Mouse (Mus musculus) liver, embryonic 14.5 days (tissue): Measurements from ENCODE around the gene Farp1. TPM values are rescaled to one million over a fixed set of nuclear protein-coding genes. Genes with fewer than 3 reads are reported as not detected.

Source experiments
- ATAC-seq: fragments of 200-750 bp; cut with Nextera tagmentation; 2 replicates; pipeline ENCODE4 v1.8.0; 2017; ENCODE audit warnings: moderate number of reproducible peaks, mild to moderate bottlenecking, moderate library complexity; ENCODE audit not compliant: insufficient read depth
- DNase-seq, 3 experiments: peaks; one replicate each; pipeline ENCODE4 v3.0.0-alpha.2; 2012 to 2013; ENCODE audit warnings: low read depth in 3 of 3, low spot score in 3 of 3
- H3K27ac ChIP-seq: fragments of 300-500 bp; sonication (generic); 2 replicates; pipeline ENCODE4 v1.5.1; 2014; ENCODE audit warnings: moderate library complexity, mild to moderate bottlenecking, control low read depth, inconsistent platforms
- H3K27me3 ChIP-seq: fragments of 300-500 bp; sonication (generic); 2 replicates; pipeline ENCODE4 v1.6.1; 2014; ENCODE audit warnings: mild to moderate bottlenecking, low read length, moderate library complexity; ENCODE audit not compliant: control insufficient read depth, insufficient read depth
- H3K36me3 ChIP-seq: fragments of 300-500 bp; sonication (generic); replicated peaks from 2 replicates; pipeline ENCODE4 v1.6.1; 2014; ENCODE audit warnings: low read depth; ENCODE audit not compliant: control insufficient read depth, insufficient read depth
- H3K4me1 ChIP-seq, 2 experiments: fragments of 200-500 bp in 1 of 2; fragments of 300-500 bp in 1 of 2; sonication (generic) in 1 of 2; replicated peaks; 2 replicates each; pipeline ENCODE4 v1.6.1; 2012 to 2014; ENCODE audit warnings: antibody characterized with exemption in 1 of 2, inconsistent platforms in 1 of 2, low read length in 1 of 2; ENCODE audit not compliant: control insufficient read depth in 2 of 2, insufficient read depth in 2 of 2
- H3K4me2 ChIP-seq: fragments of 300-500 bp; sonication (generic); 2 replicates; pipeline ENCODE4 v1.6.1; 2014; ENCODE audit warnings: low read depth, mild to moderate bottlenecking, control low read depth, moderate library complexity
- H3K4me3 ChIP-seq, 2 experiments: fragments of 200-500 bp in 1 of 2; fragments of 300-500 bp in 1 of 2; sonication (generic) in 1 of 2; 2 replicates each; pipeline ENCODE4 v1.5.1; 2012 to 2014; ENCODE audit warnings: low read depth in 2 of 2, low read length in 2 of 2, mild to moderate bottlenecking in 2 of 2, control low read depth in 1 of 2, inconsistent platforms in 1 of 2, moderate library complexity in 1 of 2; ENCODE audit not compliant: insufficient read depth in 1 of 2
- H3K9ac ChIP-seq: fragments of 300-500 bp; sonication (generic); replicated peaks from 2 replicates; pipeline ENCODE4 v1.6.1; 2014; ENCODE audit warnings: mild to moderate bottlenecking, control low read depth, moderate library complexity
- H3K9me3 ChIP-seq: fragments of 300-500 bp; sonication (generic); 2 replicates; pipeline ENCODE4 v1.6.1; 2016; ENCODE audit warnings: low read length, mixed read lengths; ENCODE audit not compliant: control insufficient read depth
- CTCF ChIP-seq: IDR thresholded peaks from 2 replicates; pipeline ENCODE4 v1.5.1; 2016; ENCODE audit warnings: antibody characterized with exemption, low read depth, control low read depth
- EP300 ChIP-seq: IDR thresholded peaks from 2 replicates; pipeline ENCODE4 v1.6.1; 2016; ENCODE audit warnings: antibody characterized with exemption, low read depth
- WGBS: fragments of 180-500 bp; shearing (Covaris S2); extraction: QIAGEN DNeasy Blood & Tissue Kit; methylation state at CpG from one replicate; pipeline ENCODE4 v1.1.7; 2014; ENCODE audit not compliant: insufficient replicate concordance; 5-methylcytosine and 5-hydroxymethylcytosine counted together
- polyA plus RNA-seq, 2 experiments: library from polyadenylated mRNA; depleted of rRNA in 1 of 2; stranded (reverse) in 1 of 2; unstranded in 1 of 2; fragments of >200 nt; fragmentation: Nextera tagmentation in 1 of 2; extraction: Ambion mirVana in 1 of 2; gene quantifications; 2 replicates each; pipeline versions ENCODE4 v1.2.1 to v1.2.3; 2012 to 2014

The Farp1 gene
- polyA plus RNA-seq, 2 experiments: 3.0 to 4.3 TPM

DNA sequence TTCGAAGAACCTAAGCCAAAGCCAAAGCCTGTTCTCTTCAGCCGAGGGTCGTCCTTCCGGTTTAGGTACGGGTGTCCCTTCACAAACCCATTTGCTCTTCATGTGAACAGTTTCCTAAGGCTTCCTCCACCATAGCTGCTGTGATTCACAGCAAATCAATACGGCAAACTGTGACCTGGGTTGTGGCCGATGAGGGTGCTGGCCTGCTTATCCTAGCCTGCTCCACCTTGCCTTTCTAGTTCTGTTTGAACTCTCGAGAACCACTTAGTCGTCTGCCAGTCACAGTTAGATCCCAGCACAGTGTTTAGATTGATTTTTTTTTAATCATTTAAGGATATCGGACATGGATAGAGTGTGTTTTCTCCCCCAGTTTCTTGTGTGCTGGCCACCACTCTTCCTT is 203.7 kb downstream of the Farp1 start:
- peaks cover 0 to 6% of the 10 kb centered on the region in 2 experiments; a peak in 2 of 4 replicates for H3K4me1 ChIP-seq
- H3K27ac ChIP-seq: no peak overlapping the region
- H3K9me3 ChIP-seq: no peaks in the 10 kb centered on the region
- no peak for ATAC-seq
- no peak for DNase-seq
- 65% methylated on average over 10 of the region's 10 CpGs for WGBS
- H3K4me3 ChIP-seq: no peak overlapping the region
- no peak overlapping the region for H3K9ac ChIP-seq
- no peak overlapping the region for H3K4me2 ChIP-seq
- no peaks in the 10 kb centered on the region for H3K36me3 ChIP-seq
- TF ChIP-seq CTCF: no peak
- no peak for TF ChIP-seq EP300
- no peaks in the 10 kb centered on the region for H3K27me3 ChIP-seq

DNA sequence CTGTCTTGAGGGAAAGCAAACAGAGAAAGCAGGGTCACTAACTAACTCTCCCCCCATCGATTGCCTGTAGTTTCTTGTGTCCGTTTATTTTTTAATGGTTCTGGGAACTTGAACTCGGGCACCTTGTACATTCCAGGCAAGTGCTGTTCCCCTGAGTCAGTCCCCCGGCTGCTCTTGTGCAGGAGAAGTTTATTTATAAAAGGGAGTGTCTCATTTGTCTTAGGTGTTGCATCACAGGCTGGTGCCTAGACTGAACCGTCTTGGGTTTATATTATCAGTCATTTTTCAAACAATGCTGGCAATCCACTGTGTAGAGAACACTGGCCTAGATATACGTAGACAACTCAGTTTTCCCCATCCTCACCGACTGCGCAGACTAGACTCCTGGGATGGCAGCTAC is 204.4 kb downstream of the Farp1 start:
- Histone ChIP-seq H3K4me1 (peaks cover 0 to 6% of the 10 kb centered on the region in 2 experiments; a peak in 2 of 4 replicates), H3K9me3 (no peaks in the 10 kb centered on the region), H3K9ac (no peak overlapping the region), H3K27ac (no peak overlapping the region), H3K36me3 (no peaks in the 10 kb centered on the region), H3K27me3 (no peaks in the 10 kb centered on the region), H3K4me2 (no peak overlapping the region), H3K4me3 (no peak overlapping the region)
- DNase-seq (no peak), ATAC-seq (no peak)
- TF ChIP-seq EP300 (no peak), CTCF (no peak)
- 60% methylated on average over 8 of the region's 8 CpGs for WGBS

DNA sequence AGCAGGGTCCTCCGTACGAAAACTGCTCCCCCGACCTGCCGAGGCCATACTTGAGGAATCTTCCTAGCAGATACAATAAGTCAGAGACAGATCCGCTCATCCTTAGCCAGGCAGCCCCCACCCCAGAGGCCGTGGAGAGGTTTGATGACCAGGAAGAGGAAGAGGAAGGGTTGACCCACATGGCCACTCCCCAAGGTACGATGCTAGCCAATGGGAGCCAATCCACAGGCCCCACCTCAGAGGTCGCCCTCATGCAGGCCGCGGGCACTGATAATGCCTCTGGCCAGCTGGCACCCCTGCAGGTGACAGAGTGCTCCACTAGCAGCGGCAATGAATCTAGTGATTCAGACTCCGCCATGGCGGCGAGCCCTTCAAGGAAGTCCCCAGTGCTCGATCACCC is 209.1 kb downstream of the Farp1 start:
- Histone ChIP-seq H3K27me3 (no peaks in the 10 kb centered on the region), H3K36me3 (no peaks in the 10 kb centered on the region), H3K4me2 (no peak overlapping the region), H3K9me3 (no peaks in the 10 kb centered on the region), H3K27ac (no peak overlapping the region), H3K4me3 (no peak overlapping the region), H3K4me1 (no peaks in the 10 kb centered on the region), H3K9ac (no peak overlapping the region)
- TF ChIP-seq EP300: no peak
- TF ChIP-seq CTCF: no peak
- no peak for ATAC-seq
- WGBS: 70% methylated on average over 15 of the region's 15 CpGs
- no peak for DNase-seq

DNA sequence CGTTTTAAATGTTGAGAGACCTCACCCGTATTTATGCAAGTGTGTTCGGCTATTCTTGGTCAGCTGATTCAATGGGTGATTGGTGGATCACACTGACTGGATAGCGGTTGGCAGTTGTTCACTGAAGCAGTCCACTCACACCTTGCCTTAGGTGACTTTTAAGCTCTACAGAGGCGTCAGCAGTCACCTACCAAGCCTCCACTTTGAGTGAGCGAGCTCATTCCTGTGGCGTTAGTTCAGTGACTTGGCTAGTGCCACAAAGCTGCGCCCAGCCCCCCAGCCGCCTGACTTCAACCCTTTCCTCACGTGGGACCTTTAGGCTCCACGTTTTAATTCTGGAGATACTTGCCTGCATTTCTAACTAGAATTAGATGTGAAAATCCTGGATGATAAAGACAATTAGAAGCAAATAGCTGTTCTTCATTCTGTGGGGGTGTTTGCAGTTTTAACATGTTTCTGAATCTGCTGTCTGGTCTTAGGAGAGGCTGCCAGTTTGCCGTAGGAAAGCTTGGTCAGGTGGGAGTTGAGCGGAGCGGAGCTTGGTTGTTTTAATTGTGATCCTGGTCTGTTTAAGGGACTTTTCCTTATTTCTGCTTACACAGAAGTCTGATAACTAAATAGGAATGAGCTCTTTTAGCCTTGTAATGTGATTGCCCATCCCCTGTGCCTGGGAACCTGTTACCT is 211.2 kb downstream of the Farp1 start:
- Histone ChIP-seq H3K4me1 (no peaks in the 10 kb centered on the region), H3K9me3 (no peaks in the 10 kb centered on the region), H3K9ac (no peak overlapping the region), H3K4me3 (no peak overlapping the region), H3K27me3 (no peaks in the 10 kb centered on the region), H3K4me2 (no peak overlapping the region), H3K27ac (no peak overlapping the region), H3K36me3 (no peaks in the 10 kb centered on the region)
- TF ChIP-seq CTCF (no peak), EP300 (no peak)
- no peak for ATAC-seq
- no peak for DNase-seq
- 65% methylated on average over 14 of the region's 14 CpGs for WGBS

DNA sequence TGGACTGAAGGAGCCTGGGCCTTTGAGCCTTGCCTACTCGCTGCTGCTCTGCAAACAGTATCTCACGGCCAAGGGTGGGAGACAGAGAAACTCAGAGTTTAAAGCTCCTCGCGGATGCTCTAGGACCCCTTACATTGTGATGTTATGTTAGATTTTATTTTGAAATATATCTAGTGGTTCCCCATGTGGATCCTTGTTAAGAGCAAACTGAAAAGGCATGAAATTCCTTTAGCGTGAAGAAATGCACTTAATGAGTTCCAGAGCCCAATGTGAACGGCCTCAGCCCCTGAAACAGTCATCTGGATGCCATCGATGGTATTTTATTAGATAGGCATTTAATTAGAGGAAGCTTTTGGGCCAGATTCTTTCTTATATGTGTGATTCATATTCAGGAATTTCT is 212.3 kb downstream of the Farp1 start:
- H3K27me3 ChIP-seq: no peaks in the 10 kb centered on the region
- H3K4me1 ChIP-seq: no peaks in the 10 kb centered on the region
- no peaks in the 10 kb centered on the region for H3K36me3 ChIP-seq
- WGBS: 79% methylated on average over 7 of the region's 7 CpGs
- H3K27ac ChIP-seq: no peak overlapping the region
- H3K4me3 ChIP-seq: no peak overlapping the region
- no peak for TF ChIP-seq CTCF
- no peak for TF ChIP-seq EP300
- no peak overlapping the region for H3K9ac ChIP-seq
- H3K9me3 ChIP-seq: no peaks in the 10 kb centered on the region
- DNase-seq: no peak
- ATAC-seq: no peak
- no peak overlapping the region for H3K4me2 ChIP-seq
